Mouse (Mus musculus): ENCODE data around the gene Slc2a8.

The Slc2a8 gene

GRCm38 (mm10) chr2:32928235-32928946 is 53.5 kb downstream of the Slc2a8 start:
- peak; percentile 54 to 69 for DNase-seq

GRCm38 (mm10) chr2:32927624-32928234 is 54.2 kb downstream of the Slc2a8 start:
- DNase-seq = no peak

DNA sequence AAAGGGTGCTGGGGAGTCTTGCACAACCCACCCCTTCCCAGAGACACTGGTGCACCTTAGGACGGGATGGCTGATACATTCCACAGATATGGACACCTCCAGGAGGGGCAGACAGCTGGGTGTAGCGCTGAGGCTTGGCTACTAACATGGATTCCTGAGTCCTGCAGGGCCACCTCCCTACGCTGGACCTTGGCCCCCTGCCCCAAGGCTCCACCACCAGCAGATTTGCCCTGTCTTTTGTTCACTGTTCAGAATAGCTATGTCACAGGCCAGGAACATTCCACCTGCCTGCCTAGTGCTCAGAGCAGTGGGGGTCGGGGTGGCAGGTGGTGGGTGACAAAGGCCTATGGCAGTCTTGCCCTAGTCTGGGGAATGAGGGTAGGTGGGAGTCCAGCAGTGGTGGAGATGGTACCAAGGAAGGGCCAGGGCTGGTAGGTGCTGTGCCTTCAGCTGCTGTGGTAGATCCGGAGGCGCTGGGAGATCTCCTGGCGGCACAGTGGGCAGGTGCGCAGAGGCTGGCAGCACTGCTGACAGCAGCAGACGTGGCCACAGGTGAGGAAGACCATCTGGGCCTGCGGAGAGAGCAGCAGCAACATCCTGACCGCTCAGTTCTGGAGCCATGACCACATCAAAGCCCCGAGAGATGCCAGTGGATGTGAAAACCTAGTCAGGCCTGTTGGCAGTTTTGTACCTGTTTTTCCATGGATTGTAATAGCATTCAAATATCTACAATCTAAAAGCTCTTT is 55.4 kb downstream of the Slc2a8 start:
- DNase-seq = no peak

- DNase-seq = no peak
These were observed 57.5 kb downstream of the Slc2a8 start for GRCm38 (mm10) chr2:32924306-32924844.

DNA sequence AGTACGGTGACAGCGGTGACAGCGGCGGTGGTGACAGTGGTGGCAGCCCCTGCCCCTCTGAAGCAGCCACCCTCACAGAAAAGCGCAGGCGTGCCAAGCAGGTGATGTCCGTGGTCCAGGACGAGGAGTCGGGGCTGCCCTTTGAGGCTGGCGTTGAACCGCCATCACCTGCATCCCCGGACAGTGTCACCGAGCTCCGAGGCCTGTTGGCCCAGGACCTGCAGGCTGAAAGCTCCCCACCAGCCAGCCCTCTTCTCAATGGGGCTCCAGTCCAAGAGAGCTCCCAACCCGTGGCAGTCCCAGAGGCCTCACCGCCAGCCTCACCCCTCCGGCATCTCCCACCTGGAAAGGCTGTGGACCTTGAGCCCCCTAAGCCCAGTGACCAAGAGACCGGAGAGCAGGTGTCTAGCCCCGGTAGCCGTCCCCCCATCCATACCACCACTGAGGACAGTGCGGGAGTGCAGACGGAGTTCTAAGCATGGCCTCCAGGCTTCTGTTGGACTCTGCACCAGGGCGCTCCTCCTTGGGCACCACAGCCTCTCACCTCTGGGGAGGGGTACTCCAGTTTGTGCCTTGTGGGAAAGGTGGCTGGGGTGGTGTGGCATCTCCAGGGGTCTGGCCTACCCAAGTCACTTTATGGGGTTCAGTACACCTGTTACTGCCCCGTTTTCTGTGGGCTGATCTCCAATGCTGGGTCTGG is 58.2 kb downstream of the Slc2a8 start:
- no peak for DNase-seq

Measured in kidney, adult 8-10 months (tissue).